Mouse (Mus musculus) kidney, adult 2 months (tissue): ENCODE results near the gene Dohh.

Experiments
- CTCF ChIP-seq: fragments of 200-500 bp; conservative IDR thresholded peaks from 2 replicates; pipeline ENCODE4 v1.5.1; 2011; ENCODE audit warnings: low read depth, mild to moderate bottlenecking, control low read depth, low read length, moderate library complexity, mixed read lengths; ENCODE audit not compliant: insufficient read depth, insufficient read length
- POLR2A ChIP-seq: fragments of 200-500 bp; IDR thresholded peaks from one replicate; pipeline ENCODE4 v1.6.1; 2011; ENCODE audit warnings: low read depth, low read length, control low read depth

GRCm38 (mm10) chr10:81377793-81378552, 6.3 kb upstream of the Dohh start, which contains the start of gene Fzr1:
- TF ChIP-seq CTCF (no peak), POLR2A (peak; percentile 25)
